Mouse (Mus musculus) R1 (cell line): Measurements from ENCODE around the gene Adora2a.
"Not testable (repeated sequence)": the region's sequence is repeated elsewhere in the genome, so short reads cannot be mapped to it uniquely, and the experiment has no call there.

Experiments used
- DNase-seq: peaks from one replicate; pipeline ENCODE4 v3.0.0-alpha.2; 2018; ENCODE audit warnings: low read depth, low spot score

Adora2a gene

DNA sequence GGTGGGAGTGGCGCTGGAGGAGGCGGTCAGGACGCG lies at the start of gene Adora2a:
TSS of gene Adora2a (plus strand) at position 6 of the 36 bp plus-strand sequence.
- no peak for DNase-seq

DNA sequence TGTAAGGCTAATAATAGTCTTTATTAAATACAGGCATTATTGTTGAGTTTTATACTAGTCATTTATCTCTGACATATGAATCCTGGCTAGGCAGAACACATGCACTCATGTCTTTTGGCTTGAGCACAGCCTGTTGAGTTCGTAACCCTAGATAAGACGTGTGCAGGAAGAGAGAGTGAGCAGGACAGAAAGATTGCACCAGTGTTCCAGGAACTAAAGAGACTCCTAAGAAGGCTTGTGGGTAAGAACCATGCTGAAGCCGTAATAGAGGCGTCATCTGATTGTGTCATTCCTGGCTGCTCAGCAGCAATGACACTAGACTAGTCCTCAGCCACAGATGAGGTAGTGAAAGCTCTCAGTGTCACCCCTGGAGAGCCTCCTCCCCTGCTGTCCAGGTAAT lies 43.7 kb upstream of the Adora2a start:
- DNase-seq: no peak

DNA sequence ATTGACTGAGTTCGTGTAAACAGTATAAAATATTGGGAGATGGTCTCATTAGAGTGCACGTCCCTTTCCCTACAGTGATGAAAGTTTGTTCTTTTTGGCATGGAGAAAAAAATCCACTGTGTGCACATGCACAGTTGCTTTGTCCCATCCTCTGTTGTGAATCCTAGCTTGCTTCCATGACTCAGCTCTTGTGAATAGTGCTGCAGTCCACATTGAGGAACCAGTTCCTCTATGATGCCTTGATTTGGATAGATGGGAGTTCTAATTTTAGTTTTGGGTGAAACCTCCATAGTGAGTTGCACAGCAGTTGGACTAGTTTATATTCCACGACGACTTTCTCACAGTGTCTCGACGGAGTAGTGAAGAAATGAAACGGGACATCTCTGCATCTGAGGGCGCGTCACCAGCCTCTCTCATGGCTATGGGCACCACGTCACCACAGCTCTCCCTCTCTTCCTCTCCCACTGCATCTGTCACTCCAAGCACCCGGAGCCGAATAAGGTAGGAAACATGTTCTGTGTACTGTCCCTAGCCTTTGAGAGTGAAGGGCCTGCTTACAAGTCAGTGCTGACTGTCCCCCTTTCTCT lies 40.2 kb upstream of the Adora2a start:
- no peak for DNase-seq

DNA sequence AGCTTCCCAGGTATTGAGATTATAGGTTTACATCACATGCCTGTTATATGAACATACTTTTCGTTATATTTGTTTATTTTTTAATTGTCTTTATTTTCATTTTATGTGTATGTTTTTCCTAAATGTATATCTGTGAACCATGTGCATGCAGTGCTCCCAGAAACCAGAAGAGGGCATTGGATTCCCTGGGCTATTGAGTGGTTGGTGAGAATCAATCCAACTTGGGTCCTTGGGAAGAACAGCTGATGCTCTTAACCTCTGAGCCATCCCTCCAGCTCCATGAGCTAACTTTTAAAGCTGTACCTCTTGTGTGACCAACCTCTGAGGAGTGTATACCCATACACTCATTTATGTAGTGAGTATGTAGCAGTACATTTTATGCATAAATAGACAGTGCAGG lies 39.2 kb upstream of the Adora2a start:
- peak; percentile 30 for DNase-seq

DNA sequence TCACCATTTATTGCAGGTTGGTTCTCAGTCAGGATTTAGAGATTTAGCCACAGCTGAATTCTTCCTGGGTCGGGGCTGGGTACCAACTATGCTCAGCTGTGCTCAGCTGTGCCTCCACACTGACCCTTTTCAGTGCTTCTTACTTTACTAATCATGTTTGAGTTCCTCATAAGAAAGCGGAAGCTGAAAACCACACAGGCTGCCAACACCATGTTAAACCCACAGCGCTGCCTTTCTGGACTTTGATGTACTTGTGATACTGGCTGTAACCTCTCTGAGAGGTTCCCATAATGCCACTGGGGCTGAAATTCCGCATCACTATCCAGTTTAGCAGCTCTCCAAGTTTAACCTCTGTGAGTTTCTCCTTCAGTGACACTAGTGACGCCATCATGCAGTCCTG lies 34.0 kb upstream of the Adora2a start:
- DNase-seq: no peak

DNA sequence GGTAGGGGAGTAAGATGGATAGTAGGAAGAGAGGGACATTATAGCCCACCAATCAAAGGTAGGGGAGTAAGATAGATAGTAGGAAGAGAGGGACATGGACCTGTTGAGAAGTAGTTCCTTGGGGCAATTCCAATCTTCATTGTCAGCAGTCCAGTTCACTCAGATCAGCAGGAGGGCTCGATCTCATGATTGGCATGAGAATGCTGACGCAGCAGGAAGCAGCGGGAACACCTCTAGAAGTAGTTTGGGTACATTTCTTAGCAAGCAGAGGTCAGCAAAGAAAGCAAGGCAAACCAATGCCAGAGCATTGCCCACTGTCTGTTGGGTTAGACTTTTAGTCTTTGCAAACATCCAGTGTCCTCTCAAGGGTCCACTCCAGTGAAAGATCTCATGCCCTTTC lies 32.9 kb upstream of the Adora2a start:
- peak; percentile 71 for DNase-seq

DNA sequence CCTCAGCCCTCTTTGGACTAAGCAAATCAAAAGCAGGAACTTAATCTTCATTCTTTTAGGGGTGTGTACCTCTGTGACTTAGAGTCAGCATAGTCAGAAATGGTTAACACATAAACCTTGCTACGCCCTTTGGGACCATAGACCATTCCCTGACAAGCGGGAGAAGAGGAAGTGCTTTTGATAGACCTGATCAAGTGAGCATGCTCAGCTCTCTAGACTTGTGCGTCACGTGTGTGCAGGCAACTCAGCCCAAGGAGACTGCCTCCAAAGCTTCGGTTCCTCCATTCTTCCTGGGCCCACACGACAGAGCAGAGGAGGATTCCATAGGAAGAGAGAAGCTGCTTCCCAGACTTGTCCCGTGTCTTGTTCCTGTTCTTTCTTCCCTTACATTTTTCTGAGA lies 28.1 kb upstream of the Adora2a start:
- peak; percentile 25 for DNase-seq

DNA sequence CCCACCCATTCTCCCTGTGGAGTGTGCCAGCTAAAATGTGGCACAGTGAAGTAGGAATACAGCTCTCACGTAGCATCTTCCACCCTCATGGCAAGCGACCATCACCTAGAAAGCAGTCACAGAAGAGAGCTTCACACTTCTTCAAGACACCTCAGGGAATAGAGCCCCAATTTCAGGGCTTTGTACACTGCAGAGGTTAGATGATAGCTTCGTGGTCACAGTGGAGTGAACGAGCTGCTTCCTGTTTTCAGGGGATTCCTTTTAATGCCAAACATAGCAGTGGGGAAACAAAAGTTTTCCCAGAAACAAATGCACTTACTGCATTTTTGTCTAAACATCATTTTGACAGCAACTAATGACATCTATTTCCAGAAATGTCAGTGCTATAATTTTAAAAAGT lies 27.3 kb upstream of the Adora2a start:
- DNase-seq: no peak

DNA sequence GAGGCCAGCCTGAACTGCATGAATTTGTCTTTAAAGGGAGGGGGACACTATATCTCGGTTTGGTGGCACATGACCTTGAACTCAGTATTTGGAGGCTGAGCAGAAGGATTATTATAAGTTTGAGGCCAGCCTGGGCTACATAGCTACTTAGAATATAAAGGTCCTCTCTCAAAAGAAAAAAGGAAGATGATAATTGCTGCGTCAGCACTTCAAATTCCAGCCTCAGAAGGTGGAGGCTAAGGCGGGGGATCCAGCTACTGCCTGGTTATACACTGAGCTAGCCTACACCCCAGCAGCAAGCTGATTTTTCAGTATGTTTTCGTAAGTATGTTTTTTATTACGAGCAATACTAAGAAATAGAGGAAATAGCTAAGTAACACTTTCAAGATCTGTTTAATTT lies 26.0 kb upstream of the Adora2a start:
- no peak for DNase-seq

DNA sequence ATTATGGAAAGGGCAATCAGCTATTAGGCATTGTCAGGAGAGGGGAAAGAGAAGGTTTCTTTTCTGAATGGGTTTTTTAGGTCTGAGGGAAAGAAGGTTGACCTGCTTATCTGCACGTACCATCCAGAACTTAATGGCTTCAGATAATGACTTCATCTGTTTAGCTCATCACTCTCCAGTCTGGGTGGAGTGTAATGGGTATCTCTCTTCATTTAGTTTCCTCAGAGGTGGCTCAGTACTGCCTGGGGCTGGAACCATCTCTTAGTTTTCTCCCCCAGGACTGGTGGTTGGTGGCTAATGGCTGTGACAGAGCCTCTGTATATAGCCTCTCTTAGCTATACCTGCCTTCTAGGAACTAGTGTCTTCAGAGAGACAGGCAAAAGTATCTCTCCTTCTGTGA lies 25.3 kb upstream of the Adora2a start:
- DNase-seq: no peak

DNA sequence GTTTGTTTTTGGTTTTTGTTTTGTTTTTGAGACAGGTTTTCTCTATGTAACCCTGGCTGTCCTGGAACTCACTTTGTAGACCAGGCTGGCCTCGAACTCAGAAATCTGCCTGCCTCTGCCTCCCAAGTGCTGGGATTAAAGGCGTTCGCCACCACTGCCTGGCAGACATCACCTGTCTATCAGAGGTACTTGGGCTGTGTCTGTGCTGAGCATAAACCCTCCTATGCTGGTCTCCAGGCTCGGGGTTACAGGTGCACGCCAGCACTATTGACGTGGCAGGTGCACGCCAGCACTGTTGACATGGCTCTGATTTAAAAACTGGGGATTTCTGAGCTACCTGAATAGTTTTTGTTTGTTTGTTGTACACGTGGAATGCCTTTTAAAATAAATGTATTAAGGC lies 24.5 kb upstream of the Adora2a start:
- not testable (repeated sequence) for DNase-seq

DNA sequence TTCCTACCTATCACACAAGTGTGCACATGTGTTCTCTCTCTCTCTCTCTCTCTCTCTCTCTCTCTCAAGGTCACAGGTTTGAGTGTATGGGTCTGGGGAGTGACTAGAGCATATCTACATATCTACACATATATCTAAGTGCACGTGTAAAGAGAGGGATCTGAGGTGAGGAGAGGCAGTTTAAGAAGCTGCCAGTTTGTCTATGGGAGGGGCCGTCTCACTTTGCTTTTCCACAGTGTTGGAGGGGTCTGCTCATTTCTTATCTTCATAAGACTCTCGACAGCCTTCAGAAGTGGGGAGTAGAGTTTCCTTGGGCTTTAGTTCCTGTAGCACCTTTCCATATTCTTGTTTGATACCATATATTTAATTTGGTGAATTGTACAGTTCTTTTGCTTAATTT lies 23.4 kb upstream of the Adora2a start:
- DNase-seq: no peak

DNA sequence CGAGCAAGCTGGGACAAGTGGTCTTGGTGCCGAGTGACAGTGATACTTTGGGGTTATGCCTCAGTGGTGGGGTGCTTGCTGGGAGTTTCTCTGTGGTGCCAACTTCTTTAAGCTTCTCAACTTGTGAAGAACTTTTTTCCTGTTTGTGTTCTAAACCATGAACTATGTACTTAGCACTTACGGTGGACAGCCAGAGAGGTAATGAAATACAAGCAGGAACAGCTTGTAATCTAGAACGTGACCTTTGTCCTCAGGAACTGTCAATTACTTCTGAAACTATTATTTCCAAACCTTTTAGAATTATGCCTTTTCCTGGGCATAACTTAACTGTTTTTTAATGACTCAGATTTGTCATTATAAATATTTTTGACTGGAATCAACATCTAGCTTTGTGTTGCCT lies 22.3 kb upstream of the Adora2a start:
- no peak for DNase-seq

DNA sequence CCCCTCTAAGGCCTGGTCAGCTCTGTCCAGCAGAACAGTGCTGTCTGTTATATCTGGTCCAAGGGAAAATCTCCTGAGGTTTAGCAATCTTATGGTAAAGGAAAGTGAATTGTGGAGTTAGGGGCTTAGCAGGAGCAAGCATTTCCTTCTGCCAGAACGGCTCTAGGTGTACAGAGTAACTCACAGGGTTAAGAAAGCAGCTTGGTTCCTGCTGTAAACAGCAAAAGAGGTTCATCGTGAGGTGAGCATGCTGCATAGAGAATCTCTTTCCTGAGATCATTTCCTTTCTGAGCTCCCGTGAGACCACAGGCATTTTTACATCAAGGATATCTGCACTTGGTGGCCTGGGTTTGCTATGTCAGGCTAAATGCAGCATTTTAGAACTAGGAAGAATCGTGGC lies 21.8 kb upstream of the Adora2a start:
- DNase-seq: no peak

DNA sequence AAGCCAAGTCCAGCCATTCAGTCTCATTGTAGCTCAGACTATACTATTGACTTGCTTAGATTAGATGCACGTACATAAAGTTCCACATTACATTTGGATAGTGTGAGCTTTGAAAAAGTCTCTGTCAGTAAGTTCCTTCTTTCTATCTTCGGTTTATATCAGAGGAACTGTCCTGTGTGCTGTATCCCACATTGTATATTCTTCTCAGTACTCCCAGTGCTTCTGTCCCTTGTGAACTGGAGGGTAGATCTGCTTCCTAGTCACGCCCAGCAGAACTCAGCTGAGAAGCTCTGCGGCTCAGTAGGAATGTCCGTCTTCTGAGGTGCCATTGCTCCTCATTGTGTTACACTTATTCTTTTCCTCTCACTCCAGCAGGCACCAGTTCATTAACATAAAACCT lies 18.1 kb upstream of the Adora2a start:
- DNase-seq: no peak

DNA sequence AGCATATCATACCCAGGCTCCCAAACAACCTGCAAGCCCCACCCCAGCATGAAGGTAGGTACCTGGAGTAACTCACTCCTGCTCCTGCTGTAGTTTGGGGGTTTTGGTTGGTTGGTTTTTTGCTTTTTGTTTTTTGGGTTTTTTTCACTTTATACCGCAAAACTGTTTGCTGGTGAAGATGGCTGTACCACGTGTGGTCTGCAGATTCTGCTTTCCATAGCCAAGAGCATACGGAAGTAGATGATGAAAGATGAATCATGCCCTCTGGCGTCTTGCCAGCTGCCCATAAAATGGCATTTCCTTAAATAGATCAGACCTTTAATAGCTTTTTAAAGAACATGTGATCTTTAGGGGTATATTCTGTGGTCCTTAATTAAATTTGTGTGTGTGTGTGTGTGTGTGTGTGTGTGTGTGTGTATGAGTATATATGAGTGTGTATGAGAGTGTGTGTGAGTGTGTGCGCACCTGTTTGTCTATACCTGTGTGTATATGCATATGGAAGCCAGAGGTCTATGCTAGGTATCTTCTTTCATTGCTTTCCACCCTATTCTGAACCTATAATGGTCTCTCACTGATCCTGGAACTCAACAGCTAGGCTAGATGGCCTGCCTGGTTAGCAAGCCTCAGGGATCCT lies 16.8 kb upstream of the Adora2a start:
- DNase-seq: no peak

DNA sequence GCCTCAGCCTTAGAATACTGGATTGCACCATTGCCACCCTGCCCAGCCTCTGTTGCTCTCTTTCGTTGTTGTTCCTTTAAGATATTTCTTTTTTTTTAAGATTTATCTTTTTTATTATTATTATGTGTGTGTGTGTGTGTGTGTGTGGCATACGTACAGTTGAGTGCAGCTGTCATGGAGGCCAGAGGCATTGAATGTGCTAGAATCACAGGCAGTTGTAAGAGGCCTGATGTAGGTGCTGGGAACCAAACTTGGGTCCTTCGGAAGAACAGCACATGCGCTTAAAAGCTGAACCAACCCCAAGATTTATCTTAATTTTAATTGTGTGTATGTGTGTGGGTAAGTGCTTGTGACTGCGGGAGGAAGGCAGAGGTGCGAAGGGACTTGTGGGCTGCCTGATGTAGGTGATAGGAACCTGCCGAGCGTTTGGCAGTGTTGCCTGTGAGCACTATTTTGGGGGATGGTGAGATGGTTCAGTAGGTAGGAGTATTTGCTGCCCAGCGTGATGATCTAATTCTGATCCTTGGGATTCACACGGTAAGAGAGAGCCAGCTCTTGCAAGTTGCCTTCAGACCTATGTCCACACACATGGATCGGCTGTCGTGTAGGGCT lies 15.4 kb upstream of the Adora2a start:
- no peak for DNase-seq

DNA sequence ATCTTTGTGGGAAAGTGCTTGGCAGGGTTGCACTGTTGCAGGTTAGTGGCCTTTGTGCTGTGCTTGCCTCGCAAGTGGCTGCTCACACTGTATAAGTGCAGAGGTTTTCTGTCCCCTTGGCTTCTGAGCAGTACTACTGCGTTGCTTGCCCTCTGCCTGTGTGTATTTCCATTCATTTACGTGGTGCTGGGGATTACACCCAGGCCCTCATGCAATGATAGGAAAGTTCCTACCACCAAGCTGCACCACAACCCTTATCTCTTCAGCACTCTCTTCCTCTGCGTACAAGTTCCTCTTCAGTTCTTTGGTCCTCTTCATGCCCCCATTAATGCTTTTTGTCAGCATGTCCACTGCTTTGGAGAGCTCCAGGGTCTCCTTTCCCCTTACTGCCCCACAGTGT lies 14.7 kb upstream of the Adora2a start:
- no peak for DNase-seq

DNA sequence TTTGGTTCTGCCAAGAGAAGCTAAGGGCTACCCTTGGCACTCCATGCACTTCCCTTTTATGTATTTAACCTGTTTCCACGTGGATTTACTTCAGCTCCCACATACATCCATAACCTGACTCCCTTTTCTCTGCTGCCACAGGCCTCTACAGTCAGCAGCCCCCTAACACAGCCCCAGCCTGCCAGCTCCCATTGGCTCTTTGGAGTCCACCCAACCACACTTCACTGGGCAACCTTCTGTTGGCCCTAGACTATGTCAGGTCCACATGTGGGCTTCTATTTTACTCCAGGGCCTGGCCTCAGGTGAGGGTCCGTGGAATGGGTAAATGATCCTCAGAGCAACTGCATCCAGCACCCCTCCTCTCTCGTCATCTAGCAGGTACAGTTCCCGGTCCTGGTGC lies 14.1 kb upstream of the Adora2a start:
- no peak for DNase-seq

DNA sequence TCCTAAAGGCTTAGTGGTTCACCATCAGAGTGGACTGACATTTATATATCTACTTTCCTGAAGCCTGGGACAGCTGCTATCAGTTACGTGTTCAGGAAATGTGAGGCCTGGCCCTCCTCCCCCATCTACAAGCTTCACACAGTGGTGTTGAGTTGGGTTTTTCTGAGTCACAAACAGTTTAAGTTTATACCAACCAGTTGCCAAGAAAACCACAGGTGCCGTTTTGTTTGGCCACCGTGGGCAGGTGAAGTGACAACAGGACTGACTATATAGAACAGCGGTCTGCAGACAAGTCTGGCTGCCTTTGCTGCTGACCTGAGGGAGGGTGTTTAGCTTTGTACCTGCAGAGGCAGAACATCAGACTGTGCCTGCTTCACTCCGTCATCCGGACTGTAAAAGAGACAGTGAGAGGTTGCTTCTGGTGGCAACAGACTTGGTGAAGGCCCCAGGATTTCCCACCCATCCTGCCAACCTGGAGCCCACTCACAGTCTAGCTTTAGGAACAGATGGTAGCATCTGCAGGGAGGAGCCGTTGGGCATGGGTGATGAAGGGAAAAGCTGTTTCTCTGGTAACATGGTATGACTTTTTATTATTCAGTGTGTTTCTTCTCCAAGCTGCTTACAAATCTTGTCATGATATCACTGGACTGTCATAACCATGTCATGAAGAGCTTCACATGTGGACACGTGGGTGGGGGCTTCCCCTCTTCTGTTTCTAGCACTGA lies 13.2 kb upstream of the Adora2a start:
- no peak for DNase-seq

DNA sequence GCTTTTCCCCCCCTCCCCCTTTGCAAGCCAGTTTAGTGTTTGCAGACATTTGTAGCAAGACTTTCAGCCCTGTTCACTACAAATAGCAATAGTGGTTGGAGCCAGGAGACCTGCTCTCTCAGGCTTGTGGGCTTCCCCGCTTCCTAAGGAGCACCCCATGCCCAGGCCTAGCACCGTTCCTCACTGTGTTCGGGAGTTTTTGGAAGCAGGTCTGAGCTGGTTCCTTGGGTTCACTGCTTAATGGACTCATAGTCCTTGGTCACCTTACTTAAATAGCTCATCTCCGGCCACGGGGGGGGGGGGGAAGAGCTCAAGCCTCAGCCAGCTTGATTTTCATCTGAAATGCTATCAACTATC lies 12.7 kb upstream of the Adora2a start:
- DNase-seq: no peak

DNA sequence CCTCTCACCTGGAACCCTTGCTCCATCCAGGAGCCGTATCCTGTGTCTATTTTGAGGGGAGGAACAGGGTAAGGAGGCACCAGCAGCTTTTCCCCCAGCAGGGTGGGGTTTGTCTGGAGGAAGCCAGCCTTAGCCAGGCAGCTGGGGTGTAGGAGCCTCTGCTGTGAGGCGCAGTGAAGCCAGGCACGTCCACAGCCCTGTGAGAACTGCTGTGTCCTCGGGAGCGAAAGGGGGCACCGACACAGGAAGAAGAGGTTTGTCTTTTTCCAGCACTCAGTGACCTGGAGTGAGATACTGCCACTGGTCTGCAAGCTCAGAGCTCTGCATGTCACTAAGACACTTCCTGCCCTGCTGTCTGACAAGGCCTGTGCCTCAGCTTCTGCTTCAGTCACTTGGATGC lies 12.3 kb upstream of the Adora2a start:
- DNase-seq: no peak

DNA sequence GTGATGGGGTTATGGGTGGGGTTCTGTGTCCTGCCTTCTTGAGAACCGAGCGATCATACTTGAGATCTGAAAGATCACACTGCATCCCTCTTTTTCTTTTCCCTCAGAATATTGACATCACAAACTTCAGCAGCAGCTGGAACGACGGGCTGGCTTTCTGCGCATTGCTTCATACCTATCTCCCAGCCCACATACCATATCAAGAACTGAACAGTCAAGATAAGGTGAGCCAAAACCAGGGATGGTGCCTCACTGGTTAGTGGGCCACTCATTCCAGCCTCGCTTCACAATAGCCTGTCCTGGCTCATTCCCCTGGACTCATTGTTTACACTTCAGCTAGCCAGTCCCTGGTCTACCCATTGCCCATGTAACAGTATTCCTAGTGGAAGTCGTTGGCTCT lies 9.5 kb upstream of the Adora2a start:
- no peak for DNase-seq

DNA sequence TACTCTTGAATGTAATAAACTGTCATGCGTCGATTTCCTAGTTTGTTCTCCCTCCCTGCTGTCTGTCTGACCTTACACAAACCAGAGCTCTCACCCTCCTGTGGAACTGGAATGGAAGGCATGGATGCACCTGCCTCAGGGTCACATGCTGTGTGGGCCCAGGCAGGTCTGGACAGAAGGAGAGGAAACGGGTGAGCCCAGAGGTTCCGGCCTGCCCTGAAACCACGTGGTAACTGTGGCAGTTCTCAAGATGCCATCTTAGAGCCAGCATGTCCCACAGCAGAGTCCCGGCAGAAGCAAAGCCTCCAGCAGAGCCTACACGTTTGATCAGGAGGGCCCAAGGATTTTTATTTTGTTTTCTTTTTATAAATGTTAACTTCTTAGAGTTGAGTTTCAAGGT lies 4.3 kb upstream of the Adora2a start:
- no peak for DNase-seq
